Mouse (Mus musculus) c-Kit-positive CD71-negative TER-119-negative erythroid progenitor cells, embryonic 14.5 days (primary cell): Measurements from ENCODE around the gene Cgn.

Experiments used
- DNase-seq: peaks from one replicate; pipeline ENCODE4 v3.0.0-alpha.2; 2013; ENCODE audit warnings: low read depth

Gene Cgn

DNA sequence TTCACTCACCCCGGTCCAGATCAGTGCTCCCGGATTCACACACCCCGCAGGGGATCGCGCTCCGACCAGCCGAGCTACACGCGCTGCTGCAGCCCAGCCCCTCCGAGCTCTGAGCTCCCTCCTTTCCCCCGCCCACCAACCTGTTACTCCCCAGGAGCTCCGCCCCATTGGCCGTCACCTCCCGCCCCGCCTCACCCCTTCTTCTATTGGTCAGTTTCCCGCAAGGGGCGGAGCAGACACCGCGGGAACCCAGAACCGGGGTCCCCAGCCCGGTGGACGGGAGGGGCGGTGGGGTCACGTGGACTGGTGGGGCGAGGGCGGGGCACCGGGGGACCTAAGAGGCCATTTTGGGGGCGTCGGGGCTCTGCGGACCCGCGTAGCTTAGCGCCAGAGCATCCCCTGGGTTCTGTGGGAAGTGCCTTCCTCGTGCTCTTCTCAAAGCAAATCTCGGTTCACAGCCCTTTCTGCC, at the start of gene Cgn:
Cgn (minus strand) TSS at position 126 of the 469 bp plus-strand sequence.
- peak; percentile 75 for DNase-seq

DNA sequence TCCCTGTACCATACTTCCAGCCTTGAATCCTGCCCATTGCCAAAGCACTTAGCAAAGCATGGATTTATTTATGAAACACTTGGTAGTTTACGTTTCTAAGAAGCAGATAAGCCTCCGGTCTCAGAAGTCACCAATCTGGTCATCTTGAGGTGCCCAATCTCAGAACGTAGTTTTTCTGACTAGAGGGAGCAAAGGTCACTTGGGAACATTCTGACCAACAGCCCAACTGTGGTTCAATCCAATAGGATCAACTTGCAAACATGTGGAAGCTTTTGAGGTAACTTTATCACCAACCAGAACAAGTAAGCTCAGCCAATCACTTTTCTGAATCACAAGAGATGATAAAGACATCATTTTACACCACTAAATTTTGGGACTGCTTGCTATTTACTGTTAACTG, 49.1 kb upstream of the Cgn start:
- DNase-seq: no peak

DNA sequence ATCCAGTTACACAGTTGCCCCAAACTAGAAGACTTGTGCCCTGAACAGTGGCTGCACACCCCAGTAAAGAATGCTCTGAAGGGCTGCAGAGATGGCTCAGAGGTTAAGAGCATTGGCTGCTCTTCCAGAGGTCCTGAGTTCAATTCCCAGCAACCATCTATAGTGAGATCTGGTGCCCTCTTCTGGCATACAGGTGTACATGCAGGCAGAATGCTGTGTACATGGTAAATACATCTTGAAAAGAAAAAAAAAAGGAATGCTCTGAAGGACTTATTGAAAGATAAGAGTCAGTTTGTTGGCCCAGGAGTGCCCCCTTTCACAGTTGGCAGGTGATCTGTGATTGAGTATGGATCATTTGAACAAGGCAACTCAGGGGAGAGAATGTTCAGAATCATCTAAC, 47.1 kb upstream of the Cgn start:
- no peak for DNase-seq

DNA sequence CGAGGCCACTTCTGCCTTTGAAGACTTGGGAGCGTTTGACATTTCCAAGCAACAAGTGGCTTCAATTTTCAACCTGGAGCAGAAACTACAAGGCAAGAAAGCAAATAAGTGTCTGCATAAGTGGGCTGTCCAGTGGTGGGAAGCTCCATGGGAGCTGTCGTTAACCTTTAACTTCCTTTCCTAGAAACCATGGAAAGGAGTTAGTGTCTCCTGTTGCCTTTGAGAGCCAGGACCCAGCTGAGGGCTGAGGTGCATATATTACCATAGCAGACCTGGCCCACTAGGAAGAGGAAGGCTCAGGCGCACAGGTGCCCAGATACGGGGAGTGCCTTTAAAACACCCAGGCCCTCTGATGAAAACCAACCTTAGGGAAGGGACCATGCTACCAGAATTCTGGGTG, 46.4 kb upstream of the Cgn start:
- DNase-seq: no peak

DNA sequence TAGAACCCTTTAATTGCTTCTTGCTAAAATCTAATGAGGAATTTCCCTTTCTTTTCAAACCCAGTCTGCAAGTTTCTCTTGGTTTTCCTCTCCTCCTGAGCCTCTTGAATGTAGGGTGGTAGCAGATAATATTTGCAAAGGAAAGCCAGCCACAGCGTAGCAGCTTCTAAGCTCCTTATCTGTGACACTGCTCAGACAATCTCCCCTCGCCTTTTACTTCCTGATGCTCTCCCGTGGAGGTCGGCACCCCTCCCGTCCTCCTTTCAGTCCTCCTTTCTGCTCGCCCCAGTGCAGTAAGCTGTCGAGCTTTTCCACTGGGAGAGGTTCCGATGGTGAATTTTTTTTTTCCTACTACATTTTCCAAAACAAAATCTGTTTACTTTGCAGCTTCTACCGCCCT, 45.8 kb upstream of the Cgn start:
- DNase-seq: no peak

DNA sequence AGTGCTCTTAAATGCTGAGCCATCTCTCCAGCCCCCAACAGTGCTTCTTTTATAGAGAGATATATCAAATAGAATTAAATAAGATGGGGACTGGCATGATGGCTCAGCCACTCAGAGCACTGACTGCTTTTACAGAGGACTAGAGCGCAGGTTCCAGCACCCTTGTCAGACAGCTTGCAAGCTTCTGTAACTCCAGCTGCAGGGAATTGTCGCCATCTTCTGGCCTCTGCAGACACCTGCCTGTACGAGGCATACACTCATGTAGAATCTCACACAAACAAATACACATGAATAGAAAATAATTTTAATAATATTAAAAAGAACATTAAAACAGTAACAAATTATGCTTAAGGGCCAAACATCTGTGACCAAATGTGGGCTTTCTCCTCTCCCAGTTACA, 37.8 kb upstream of the Cgn start:
- DNase-seq: no peak

DNA sequence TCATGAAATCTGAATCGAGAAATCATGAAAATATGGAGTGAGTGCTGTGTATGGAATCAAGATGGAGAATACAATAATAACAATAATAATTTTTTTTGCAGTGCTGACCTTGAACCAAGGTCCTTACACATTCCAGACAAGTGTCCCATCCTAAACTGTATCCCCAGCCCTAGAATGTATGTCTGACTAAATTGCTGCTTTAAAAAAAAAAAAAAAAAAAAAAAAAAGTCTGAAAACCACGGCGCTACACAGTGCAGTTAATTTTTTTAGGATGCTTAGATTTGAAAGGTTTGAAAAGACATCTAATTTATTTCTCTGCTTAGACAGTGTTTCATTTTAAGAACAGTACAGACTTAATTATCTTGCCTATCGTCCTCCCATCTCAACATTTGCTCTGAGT, 35.8 kb upstream of the Cgn start:
- no peak for DNase-seq

DNA sequence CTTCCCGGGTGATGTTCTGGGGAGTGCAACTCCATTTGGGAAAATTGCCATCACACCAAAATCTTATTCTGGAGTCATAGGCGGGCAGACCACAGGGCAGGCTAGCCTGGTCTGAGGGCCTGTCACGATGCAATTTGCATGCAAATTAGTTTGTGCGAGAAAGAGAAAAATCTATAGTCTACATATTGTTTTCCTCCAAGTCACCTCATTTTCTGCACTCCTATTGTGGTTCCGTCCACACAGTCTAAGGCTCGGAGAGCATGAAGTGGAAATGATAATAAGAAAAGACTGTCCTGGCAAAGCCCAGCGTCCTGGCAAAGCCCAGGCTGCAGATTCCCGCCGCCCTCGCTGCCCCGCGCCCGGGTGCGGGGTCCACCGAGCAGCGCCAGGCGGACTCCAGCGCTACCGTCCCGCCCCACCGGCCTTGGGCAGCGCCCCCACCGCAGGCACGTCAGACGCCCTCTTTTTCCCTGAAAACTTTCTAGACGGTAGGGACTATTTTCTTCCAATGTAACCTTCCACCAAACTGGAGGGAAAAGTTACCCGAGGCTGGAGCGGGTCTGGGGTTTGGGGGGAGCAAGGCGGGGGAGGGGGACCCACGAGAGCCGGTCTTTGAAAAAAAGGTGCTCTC, 34.8 kb upstream of the Cgn start:
- no peak for DNase-seq

DNA sequence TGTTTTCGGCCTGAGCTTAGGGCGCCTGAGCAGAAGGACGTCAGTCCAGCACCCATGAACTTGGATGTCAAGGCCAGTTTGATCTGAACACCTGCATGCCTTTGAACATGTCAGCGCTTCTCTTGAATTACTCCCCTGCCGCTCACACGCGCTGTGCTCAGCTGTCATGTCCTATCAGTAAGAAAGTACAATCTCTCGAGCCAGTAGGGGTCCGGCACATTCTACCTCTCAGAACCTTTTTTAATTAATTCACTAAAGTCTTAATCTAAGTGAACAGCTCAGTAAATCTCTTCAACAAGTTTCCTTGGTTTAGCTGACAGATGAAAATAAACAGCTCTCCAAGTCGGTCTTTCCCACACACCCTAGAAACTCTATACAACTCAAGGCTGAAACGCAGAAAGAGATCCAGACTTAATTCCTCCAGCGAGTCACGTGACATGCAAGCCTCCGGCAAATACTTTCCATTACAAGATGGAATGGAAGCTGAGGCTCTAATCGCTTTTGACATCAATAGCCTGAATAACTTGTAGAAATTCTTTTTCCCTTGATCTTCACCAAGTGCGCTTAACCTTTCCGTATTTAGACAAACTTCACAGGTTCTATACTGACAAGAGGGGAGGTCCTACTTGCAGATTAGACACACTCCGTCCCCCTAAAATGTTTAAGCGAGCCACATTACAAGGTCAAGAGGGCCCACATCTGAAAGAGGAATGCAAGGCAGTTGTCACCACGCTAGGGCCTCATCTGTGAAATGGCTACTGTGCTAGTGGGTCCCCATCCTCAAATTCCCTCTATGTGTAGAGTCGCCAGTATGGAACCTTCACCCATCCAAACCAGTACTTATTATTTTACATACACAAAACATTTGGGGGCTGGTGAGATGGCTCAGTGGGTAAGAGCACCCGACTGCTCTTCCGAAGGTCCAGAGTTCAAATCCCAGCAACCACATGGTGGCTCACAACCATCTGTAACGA, 33.4 kb upstream of the Cgn start:
- DNase-seq: no peak

DNA sequence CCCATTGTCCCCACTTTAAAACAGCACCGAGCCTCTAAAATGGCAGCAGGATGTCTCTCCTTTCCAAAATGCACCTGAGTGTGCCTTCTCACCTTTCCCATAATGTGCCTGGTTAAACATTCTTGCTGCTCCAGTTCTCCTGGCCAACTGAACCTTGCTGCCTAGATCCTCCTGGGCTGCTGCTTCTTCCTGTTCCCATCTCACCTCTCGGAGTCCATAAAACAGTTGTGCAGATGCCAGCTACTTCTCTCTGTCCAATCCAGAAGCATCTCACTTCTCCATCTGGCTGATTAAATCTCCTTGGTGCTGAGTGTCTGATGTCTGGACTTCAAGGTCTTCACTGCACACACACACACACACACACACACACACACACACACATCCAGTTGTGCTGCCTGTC, 31.4 kb upstream of the Cgn start:
- DNase-seq: no peak

DNA sequence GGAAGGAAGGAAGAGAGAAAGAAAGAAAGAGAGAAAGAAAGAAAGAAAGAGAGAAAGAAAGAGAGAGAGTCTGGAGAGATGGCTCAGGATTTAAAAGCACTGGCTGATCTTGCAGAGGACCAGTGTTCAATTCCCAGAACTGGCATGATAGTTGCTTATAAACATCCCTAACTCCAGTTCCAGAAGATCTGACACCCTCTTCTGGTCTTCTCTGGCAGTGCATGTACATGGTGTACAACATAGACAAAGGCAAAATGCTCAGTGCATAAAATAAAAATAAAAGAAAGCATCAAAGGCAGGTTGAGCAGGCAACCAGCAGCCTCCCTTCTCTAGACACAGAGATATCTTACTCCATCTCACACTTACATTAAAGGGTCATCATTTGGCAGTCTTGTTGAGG, 29.3 kb upstream of the Cgn start:
- no peak for DNase-seq

DNA sequence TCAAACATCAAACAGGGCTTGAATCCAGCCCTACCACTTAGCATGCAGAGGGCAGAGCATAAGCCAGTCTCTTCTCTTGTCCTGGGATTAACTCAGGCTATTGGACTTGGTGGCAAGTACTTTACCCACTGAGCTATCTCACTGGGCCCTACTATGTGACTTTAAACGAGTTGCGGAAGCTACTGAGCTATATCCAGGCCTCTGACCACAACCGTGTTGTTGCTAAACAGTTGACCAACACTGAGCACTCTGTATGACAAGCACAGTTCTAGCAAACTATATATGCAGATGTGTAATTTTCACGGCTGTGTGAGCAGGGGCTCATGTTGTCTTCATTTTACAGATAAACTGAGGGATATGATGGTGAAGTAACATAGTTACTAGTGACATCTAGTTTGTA, 28.4 kb upstream of the Cgn start:
- no peak for DNase-seq

DNA sequence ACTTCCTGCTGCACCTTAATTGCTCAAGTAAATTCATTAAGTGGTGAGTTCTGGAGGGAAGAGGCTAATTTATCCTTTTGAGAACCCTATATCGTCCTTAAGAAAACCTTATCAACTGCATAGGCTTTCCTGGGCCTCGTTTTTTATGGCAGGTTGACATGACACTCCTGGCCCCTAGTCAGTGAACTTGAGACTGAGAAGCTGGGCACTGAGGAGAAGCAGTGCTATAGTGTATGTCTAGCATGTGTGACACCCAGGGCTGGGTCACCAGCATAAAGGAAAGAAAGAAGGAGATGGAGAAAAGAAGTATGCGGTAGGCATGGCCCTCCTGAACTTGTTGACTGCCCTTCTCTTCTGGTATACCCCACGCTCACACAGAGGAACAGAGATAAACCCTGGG, 27.8 kb upstream of the Cgn start:
- DNase-seq: no peak

DNA sequence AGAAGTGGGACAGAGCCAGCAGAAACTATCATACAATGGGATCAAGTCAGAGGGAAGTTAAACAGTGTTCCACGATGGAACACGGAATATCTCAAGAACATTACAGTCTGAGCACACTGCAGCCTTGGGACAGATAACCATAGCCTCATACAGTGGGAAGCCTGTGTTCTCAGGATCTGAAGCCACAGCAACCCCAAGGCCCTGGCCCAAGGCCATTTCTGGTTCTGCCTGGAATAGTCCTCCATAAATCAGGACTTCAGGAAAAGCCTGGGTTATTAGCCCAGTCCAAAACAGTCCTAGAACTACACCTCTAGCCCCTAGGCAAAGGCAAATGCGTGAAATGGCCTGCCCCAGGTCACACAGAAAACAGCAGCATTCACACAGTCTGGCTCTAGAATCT, 27.4 kb upstream of the Cgn start:
- DNase-seq: no peak

DNA sequence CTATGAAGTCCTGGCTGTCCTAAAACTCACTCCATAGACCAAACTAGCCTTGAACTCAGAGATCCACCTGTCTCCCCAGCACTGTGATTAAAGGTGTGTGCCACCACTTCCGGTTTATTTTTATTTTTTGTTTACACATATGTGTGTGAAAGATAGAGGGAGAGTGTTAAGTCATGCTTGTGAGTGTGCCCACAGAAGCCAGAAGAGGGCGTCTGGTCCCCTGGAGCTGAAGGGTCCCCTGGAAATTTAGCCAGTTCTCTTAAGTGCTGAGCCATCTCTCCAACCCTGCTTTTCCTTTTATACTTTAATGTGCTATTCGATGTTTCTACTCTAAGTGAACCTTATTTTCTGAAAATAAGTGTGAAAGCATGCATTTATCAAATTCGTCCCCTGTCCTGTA, 25.3 kb upstream of the Cgn start:
- peak; percentile 20 for DNase-seq

DNA sequence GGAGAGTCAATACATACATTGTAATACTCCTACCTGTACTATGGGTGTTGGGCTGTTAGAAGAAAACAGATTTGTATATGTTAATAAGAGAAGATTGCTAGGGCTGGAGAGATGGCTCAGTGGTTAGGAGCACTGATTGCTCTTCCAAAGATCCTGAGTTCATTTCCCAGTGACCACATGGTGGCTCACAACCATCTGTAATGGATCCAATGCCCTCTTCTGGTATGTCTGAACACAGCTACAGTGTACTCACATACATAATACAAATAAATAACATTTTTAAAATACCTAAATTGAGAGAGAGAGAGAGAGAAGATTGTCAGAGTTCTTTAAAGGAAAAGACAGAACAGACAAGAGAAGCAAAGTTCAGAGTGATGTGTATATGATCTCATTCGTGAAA, 22.0 kb upstream of the Cgn start:
- DNase-seq: no peak

DNA sequence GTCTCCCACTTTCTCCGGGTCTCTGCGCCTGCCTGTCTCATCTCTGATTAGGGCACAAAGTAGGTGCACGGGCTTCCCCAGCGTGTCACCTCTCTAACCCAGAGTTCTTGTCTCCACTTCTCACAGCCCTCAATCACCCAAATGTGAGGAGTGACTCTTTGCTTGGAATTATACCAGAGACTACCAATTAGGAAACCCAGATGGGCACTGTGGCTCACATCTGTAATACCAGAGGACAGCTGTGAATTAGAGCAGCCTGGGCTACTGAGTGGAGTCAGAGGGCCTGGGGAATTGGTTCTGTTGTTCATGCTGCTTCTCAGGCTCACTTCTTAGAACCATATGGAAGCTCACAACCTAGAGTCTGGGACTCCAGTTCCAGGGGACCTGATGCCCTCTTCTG, 18.7 kb upstream of the Cgn start:
- no peak for DNase-seq

DNA sequence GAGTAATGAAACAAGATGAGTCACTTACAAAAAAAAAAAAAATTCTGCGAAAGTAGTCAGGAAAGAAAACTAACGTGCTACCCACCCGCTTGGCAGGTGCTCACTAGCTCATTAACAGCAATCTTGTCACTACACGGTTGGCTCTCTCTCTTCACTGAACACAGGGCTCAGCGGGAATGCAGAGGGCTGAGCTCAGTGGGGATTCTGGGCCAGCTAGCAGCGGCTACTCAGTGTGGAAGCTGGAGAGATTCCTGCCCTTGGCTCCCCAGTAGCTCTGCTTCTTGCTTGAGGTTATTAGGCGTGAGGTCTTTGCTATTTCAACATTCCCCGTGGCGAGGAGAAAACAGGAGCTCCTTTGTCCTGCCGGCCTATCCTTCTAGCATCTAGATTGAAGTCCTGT, 17.9 kb upstream of the Cgn start:
- DNase-seq: no peak

DNA sequence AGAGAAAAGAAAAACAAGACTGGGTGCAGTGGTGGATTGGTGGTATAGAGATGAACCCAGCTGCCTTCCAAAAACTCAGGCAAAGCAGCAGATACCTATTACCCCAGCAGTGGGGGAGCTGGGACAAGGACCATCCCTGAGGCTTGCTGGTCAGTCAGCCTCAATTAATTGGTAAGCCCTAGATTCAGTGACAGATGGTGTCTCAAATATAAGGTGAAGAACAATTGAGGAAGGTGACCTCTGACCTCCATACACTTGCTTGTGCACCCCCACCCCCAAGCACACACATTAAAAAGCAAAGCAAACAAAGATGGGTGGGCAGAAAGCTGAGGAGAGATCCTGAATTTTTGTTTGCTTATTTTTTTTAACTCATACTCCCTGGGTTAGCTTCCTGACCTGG, 9.9 kb upstream of the Cgn start:
- no peak for DNase-seq

DNA sequence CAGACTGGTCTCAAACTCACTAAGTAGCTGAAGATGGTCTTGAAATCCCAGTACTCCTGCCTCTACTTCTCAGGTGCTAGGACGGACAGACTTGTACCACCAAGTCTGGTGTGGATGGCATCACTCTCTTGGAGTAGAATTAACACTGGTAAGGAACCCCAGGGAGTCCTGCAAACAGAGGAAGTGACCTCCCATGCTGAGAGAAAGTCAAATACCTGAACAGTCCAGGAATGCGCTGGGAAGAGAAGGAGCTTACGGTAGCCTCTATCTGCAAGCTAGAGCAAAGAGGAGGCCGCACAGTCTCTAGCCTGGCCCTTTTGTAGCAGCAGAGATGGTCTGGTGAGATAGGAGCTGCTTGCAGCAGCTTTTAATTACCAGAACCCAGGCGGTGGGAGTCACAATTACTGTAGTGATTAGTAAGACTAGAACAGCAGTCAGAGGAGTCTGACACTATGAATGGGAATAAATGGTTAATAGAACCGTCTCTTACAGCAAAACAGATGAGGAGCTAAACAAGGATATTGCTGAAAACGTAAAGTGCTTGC, 9.4 kb upstream of the Cgn start:
- no peak for DNase-seq

DNA sequence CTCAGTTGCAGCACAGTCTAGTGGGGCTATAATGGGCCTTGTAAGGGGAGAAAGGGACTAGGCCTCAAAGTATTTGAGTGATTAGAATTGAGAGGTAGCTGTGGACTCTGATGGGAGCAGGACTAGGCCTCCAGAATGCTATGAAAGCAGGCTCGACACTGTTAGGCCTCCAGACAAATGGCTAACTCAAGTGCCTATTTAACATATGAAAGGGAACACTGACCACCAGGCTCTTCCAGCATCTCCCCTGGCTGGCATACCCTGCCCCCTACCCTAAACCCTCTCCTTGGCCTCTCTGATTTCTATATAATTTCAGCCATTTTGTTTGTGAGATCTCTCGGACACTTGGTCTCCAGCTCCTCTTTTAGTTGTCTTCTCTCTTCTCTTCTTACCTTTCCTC, 8.1 kb upstream of the Cgn start:
- DNase-seq: no peak

DNA sequence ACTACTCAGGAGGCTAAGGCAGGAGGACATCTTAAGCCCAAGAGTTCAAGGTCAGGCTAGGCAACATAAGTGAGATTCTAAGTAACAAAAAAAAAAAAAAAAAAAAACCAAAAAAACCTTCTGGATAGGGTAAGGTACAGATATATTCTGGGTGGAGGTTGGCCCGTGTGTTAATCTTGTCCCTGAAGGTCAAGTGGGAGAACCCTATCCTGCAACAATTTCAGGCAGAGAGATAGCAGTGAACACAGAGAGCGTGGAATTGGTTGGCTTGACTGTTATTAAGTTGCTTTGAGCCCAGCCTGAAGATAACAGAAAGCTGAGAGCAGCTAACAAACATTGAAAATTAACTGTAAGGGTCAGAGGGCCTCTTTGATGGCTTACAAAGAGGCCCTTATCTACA, 7.4 kb upstream of the Cgn start:
- no peak for DNase-seq

DNA sequence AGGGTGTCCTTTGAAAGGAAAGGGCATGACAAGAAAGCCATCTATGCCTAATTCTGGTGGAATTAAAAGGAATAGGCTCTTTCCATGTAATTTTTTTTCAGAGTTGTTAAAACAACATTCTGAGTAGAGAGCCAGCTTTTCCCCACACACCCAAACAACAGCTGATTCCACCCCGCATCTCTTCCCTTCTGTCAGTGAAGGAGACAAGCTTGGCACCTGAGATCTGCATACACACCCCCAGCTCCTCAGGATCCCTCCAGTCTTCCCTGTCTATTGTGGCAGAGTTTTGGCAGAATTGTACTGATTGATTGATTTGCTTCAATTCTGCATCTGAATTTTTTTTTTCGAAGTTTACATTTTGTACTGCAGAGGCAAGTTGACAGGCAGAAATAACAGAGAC, 6.0 kb upstream of the Cgn start:
- no peak for DNase-seq
